Mouse (Mus musculus): Measurements from ENCODE around the gene Pi4kb.

DNA sequence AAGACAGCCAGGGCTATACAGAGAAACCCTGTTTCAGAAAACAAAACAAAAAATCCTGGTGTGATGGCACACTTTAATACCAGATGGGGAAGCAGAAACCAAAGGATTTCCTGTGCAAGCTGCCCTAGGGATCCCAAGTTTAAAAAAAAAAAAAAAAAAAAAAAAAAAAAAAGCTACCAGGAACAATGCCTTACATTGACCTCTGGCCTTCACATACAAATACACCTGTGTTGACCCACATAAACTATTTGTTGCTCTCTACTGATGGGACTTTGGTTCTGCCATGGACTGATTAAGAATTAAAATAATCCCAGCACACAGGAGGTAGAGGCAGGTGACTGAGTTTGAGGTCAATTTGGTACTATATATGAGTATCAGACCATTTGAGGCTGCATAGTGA lies 28.7 kb downstream of the Pi4kb start:
- TF ChIP-seq MAX (IDR thresholded peaks at IDR 0.05; ENCODE audit: low read length): no peak
- TF ChIP-seq NELFE (IDR thresholded peaks at IDR 0.05; ENCODE audit: low read depth, low read length): no peak
- no peak for TF ChIP-seq RCOR1 (conservative IDR thresholded peaks at IDR 0.05; ENCODE audit: low read depth, low read length)
- TF ChIP-seq CTCF (conservative IDR thresholded peaks at IDR 0.05 in 1 of 2, IDR thresholded peaks at IDR 0.05 in 1 of 2; ENCODE audit: low read depth in 2 of 2, low read length in 2 of 2): no peak
- no peak for TF ChIP-seq EP300 (IDR thresholded peaks at IDR 0.05; ENCODE audit: low read length)
- TF ChIP-seq ETS1 (conservative IDR thresholded peaks at IDR 0.05; ENCODE audit: low read depth, low read length): no peak
- TF ChIP-seq CHD2 (IDR thresholded peaks at IDR 0.05; ENCODE audit: low read length): no peak
- TF ChIP-seq RAD21 (IDR thresholded peaks at IDR 0.05; ENCODE audit: low read depth, low read length): no peak
- no peak for TF ChIP-seq SIN3A (IDR thresholded peaks at IDR 0.05; ENCODE audit: low read length)
- TF ChIP-seq MAFK (IDR thresholded peaks at IDR 0.05; ENCODE audit: insufficient replicate concordance, low read length): no peak
- no peak for TF ChIP-seq KAT2A (IDR thresholded peaks at IDR 0.05; ENCODE audit: insufficient replicate concordance, low read length)
- TF ChIP-seq TBP (conservative IDR thresholded peaks at IDR 0.05; ENCODE audit: low read depth, low read length): no peak

All from CH12.LX (cell line).